Mouse (Mus musculus) heart, postnatal 0 days (tissue): ENCODE measurements around the gene Hpcal1.

ENCODE experiments used
- CTCF ChIP-seq: IDR thresholded peaks from 2 replicates; pipeline ENCODE4 v1.5.1; 2016; ENCODE audit warnings: antibody characterized with exemption, control low read depth, low read depth
- EP300 ChIP-seq: IDR thresholded peaks from 2 replicates; pipeline ENCODE4 v1.6.1; 2016; ENCODE audit warnings: antibody characterized with exemption, low read depth

- TF ChIP-seq CTCF, result no peak
- no peak for TF ChIP-seq EP300
These were observed 100.5 kb downstream of the Hpcal1 start for GRCm38 (mm10) chr12:17791111-17791510.
